Mouse (Mus musculus): ENCODE measurements around the gene Mlh1.

Mlh1 gene

DNA sequence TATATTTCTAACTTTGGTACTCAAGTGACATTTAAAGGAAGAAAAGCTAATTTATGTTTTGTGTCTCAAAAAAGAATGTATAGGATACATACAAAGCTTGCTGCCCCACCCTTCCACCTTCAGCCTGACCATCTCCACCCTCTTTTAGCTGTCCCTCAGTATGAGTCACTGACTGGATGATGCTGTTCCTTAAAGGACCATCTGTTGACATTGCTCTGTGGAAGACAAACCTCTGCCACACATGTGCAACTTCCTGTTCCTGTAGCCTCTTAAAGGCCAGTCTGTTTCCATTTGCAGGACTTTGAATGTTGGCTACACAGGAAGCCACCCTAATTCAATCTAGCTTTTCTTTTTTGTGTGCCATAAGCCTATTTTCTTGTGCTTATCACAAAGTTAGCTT is 55.2 kb downstream of the Mlh1 start:
- DNase-seq (ENCODE audit: low spot score in 2 of 2): no peak

DNA sequence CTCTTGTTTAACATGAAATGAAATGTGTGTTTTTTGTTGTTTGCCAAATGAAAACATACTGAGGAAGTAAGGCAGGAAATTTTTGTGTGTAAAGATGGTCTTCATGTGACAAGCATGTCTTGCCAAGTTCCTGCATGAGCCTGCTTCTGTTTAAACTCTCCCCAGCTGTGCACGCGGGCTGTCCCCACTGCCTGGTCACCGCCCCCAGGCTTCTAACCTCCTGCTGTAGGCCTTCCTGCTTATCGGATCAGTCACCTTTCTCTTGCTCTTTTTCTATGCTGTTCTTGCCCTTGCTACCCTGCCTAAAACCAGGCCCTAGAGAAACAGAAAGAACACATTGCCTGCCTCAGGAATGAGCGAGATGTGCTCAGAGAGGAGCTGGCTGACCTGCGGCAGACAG is 58.1 kb downstream of the Mlh1 start:
- DNase-seq (ENCODE audit: low spot score in 2 of 2): peak; percentile 8 to 17

DNA sequence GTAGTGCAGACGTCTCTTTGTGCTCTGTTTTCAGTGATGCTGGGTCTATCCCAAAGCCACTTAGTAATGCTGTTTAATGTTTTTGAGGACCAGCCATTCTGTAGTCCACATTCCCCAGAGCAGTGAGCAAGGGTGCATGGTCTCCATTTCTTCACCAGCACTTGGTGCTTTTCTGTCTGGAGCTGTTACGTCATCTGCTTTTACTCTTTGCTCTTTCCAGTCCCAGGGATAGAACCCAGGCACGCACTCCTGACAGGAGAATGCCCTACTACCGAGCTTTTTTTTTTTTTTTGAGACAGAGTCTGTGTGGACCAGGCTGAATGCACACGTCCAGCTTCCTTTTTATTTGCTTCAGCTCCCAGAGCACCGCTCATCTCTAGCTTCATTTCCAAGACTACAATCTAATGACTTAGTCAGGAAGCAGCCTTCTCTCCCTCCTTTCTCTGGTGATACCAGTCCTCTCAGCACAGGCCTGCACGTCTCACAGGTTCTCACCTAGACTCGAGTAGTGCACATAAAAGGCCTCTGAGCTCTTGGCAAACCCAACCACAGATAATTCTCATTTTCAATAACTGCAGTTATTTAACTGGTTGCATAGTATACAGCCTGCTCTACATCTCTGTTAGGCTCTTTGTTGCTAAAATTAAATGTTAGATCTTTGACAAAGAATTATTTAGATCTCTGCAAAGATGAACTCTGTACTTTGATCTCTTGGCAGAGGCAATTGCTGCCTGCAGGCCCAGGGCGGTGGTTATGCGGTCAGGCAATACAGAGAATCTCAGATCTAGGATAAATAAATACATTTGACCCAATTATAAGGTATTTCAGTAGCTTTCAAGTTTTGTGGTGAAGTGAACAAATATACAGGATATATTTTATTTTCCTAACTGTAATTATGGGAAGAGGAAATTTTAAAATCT is 60.2 kb downstream of the Mlh1 start:
- no peak for DNase-seq (ENCODE audit: low spot score in 2 of 2)

DNA sequence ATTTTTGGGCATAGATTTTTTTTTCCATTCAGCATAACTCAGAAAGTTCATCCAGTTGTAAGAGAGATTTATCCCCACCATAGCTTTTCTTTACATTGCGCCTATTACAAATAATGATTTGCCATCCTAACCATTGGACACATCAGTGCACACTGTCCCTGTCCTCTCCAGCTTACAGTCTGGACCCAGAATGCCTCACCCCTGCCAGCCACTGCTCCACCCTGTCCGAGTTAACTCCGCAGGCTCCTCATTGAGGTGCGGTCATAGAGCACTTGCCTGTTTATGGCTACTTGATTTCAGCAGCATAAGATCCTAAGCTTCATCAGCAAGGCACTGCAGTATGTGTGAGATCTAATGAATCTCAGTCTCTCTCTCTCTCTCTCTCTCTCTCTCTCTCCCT is 61.2 kb downstream of the Mlh1 start:
- DNase-seq (ENCODE audit: low spot score in 2 of 2): no peak

DNA sequence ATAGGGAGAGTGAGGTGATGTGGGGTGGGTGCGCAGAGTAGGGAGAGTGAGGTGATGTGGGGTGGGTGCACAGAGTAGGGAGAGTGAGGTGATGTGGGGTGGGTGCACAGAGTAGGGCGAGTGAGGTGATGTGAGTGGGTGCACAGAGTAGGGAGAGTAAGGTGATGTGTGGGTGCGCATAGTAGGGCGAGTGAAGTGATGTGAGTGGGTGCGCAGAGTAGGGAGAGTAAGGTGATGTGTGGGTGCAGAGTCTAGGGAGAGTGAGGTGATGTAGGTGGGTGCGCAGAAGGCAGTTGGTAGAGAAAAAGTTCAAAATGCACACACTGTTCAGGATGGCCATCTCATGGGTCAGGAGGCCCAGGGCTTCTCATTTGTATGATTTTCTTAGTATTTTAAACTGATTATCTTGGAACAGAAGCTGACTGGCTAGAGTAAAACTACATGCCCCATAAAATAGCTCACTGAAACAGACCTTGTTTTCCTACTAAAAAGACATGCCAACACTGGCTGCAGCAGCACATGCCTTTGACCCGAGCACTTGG is 62.4 kb downstream of the Mlh1 start:
- no peak for DNase-seq (ENCODE audit: low spot score in 2 of 2)

DNA sequence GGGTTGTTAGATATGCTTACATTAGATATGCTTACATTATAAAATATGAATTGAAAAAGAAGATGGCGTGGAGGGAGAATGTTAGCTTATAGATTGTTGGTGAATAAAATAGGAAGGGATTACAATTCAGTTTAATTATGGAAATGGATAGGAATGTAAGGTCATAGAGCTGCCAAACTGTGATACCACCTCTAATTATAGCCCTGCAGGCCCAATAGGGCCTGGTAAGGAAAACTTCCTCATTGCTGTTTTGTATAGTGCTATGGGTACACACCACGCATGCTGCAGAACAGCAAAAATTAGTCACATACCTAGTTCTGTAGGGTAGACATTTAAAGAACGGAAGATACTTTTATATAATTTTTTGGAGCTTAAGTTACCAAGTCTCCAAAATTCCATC is 63.4 kb downstream of the Mlh1 start:
- DNase-seq (ENCODE audit: low spot score in 2 of 2): no peak

DNA sequence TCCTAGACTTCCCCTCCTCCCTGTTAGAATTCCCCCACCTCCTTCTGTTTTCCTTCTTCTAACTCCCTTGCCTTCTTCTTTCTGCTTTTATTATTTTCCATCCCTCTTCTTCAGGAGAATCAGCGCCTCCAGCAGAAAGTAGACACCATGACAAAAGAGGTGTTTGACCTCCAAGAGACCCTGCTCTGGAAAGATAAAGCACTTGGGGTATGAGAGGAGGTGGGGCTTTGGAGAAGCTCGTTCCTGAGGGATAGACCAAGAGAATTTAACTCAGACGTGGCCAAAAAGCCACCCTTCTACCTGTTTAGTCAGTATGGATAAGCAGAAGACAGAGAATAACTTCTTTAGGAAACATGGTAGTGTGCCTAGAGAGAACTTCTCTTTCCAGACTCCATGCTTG is 63.9 kb downstream of the Mlh1 start:
- no peak for DNase-seq (ENCODE audit: low spot score in 2 of 2)

DNA sequence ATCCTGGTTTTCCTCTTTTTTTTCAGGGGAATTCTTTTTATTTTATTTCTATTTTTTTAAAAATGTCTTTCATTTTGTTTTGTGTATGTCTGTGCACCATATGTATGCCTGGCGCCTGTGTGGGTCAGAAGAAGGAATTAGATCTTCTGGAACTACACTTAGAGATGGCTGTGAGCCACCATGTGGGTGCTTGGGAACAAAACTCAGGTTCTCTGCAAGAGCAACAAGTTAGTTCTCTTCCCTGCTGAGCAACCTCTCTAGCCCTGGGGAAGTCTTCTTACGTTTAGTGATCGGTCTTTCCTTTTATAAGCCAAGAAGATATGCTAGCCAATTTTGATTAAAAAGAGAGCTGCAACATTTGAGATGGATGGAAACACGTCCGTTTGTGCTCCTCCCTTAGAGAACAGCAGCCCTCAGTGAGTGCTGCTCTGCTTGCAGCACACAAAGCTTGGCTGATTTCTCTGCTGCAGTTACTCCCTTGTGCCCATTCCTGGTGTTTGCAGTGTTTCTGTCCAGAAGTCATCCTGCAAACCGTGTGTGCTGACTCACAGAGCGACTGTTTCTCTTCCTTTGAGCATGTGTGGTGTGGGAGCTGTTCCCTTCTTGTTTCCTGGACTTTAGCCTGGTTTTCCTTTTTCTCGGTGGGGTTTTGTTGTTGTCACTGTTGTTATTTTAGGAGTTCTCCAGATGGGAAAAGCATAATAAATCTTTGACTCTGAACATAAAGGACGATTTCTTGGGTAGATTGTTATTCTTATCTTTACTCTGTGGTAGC is 66.8 kb downstream of the Mlh1 start:
- no peak for DNase-seq (ENCODE audit: low spot score in 2 of 2)

DNA sequence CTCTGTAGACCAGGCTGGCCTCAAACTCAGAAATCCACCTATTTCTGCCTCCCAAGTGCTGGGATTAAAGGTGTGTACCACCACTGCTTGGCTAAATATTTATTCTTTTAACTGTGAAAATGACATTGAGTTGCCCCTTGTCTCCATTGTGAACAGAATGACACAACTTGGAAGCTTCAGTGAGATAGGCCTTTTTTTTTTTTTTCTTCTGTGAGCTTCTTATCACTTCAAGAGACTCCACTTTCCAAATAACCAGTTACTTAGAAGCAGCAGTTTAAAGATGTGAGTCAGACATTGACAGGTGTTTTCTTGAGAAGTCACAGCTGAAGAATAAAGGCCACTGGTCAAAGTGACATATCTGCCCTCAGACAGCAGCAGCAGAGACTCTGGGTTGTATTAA is 71.4 kb downstream of the Mlh1 start:
- DNase-seq (ENCODE audit: low spot score in 2 of 2): no peak

DNA sequence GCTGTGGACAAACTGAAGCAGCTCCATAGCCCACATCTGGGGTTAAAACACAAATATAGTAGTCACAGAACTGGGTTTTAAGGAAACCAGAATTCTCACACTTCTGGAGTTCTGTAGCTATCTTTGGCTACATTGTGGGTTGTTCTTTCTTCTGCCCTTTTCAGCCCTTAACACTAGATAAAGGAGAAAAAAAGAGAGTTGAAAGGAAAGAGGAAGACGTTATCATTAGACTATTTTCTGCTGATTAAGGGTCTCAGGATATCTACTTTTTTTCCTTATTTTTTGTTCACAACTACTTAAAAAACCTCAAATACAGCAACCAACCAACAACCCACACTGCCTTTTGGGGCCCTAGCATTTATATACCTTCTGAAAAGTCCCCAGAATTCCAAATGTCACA is 73.3 kb downstream of the Mlh1 start:
- DNase-seq (ENCODE audit: low spot score in 2 of 2): no peak

DNA sequence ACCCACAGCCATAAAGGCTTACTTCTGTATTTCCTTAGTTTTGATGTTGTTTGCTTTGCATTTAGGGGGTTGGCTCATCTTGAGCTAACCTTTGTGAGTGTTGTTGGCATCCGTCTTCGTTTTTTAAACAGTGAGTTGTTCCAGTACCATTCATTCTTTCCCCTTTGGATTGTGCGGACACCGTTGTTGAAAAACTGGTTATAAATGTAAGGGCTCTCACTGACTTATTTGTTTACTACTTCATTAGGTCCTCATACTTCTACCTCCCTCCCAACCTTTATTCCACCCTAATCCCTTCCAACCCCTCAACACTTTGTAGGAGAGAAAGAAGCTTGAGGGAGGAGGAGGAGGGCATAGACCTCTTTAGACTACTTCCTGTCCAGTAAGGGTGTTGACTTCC is 73.9 kb downstream of the Mlh1 start:
- no peak for DNase-seq (ENCODE audit: low spot score in 2 of 2)

DNA sequence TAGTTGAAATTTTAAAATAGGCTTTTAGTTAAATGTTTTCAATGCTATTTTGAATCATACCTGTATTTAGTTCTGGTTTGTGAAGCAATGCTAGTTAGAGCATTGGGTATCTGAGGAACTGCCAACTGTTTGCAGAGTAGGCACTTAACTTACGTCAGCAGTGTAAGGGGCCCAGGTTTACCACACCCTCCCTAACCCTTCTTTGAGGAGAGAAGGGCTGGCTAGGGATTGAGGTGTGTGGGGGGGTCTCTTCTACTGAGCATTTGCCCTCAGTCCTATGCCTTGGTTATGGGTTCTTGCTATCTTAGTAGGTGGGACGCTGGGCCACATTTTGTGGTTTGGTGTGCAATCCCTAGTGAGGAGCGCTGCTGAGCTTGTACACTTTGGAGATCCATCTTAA is 74.5 kb downstream of the Mlh1 start:
- DNase-seq (ENCODE audit: low spot score in 2 of 2): no peak

DNA sequence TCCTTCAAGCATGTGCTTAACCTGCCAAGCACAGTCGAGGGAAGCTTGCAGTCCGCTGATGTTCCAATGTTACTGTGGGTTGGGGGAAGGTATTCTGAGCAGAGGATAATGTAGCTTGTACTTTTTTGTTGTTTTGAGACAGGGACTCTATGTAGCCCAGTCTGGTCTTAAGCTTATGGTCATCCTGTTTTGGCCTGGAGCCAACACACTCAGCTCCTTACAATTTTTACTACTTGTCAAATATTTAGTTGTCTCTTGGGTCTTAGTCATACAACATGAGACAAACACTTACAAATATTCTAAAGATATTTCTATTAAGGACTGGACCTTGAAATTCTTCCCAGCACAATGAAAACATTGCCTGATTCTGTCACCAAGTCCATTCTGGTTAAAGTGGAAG is 78.4 kb downstream of the Mlh1 start:
- no peak for DNase-seq (ENCODE audit: low spot score in 2 of 2)

DNA sequence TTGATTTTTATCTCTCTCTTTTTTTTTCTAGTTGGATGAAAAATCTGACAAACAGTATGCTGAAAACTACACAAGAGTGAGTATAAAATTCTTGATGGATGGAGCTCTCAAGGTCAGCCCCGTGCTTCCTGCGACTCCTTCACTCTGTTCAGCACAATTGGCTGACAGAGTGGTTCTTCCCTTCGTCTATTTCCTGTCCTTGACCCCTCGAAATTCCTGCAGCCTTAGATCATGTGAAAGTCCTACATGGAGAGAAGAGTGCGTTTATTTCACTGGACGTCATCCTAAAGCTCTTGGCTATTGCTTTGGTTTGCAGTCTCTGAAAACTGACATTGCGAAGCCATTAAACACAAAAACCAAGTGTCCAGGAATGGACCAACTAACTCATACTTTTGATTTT is 82.9 kb downstream of the Mlh1 start:
- no peak for DNase-seq (ENCODE audit: low spot score in 2 of 2)

DNA sequence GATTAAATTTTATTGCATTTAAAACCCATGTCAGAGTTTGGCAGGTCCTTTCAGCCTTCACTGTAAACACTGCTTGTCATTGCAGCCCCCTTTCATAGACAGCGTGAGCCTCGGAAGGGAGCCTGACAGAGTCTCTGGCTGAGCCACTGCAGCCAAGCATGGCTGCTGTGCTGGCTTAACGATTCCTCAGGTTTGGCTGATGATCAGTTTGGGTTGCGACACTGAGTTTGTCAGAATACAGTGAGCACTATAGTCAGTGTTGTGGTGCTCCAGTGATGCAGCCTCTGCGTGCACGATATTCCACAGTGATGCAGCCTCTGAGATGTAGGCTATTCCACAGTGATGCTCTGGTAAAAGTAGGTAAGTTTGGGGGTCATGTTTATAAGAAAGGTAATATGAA is 84.7 kb downstream of the Mlh1 start:
- no peak for DNase-seq (ENCODE audit: low spot score in 2 of 2)

DNA sequence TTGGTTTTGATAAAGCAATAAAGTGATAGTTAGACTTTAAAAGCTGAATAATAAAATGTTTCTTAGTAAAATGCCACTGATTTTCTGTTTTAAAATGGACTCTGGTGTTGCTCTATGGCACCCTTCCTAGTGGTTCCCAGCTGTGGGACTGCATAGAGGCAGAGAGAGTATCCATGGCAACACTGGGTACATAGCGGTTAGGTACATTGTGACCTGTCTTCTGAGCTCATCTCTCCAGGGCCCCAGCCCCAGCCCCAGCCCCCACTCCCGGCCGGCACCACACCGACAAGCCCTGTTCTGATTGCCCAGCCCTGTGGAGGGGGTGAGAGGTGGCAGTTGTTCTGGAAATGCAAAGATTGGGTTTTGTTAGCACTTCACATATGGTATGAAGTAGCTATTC is 86.7 kb downstream of the Mlh1 start:
- no peak for DNase-seq (ENCODE audit: low spot score in 2 of 2)

DNA sequence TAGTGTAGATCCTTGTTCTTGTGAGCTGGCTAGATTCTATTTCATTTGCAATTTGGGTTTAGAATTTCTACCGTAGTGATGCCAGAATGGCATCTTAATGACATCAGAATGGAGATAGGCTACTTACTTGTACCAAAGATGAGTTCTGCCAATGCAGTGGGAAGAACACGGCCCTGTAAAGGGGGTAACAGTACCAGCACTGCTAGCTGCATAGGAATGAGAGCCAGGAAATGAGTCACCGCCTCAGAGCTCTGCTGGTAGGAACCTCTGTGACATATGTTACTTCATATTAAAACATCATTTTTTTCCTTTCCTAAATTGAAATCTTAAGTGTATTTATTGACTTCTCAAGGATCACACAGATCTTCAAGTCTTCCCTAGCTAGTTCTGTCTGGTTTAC is 89.4 kb downstream of the Mlh1 start:
- DNase-seq (ENCODE audit: low spot score in 2 of 2): no peak

DNA sequence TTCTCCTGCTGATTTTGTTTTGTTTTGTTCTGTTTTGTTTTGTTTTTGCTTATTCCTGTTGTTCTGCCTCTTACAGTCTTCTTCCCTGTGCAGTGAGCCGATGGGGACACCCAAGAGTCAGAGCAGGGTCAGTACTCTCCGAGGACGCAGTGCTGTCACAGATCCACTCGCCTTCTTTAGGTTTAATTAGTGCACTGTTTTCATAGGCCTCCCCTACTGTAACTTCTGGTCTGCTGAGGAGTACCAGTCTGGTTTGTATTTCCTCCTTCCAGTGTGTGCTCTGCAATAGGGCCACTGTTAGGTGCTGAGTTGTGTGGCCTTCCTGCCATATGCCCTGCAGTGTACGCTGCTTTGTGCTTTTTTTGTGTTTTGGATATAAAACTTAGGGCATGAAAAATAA is 92.6 kb downstream of the Mlh1 start:
- DNase-seq (ENCODE audit: low spot score in 2 of 2): no peak
